Mouse (Mus musculus): ENCODE measurements around the gene Tmem87b.

The Tmem87b gene

GRCm38 (mm10) chr2:128818956-128819643 is 1.2 kb downstream of the Tmem87b start:
- peak in 1 of 2 experiments; percentile 11 for DNase-seq

DNA sequence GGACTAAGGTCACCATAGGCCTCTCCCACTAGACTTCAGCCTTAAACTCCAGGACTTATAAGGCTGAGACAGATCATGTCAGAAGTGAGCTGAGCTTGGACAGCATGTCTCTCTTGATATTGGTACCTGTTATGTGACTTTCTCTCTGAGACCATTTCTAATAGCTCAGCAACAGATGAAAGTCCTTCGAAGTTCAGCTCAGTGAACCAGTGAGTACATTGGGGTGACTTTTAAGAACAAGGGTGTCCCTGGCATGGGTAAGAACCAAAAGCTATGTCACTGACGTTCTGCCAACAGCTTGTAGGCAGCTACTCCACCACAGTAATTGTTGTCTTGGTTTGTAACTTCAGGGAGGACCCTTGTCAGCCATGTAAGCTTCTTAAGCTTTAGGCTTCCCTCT is 2.7 kb downstream of the Tmem87b start:
- DNase-seq, result no peak

GRCm38 (mm10) chr2:128823893-128824292 is 6.0 kb downstream of the Tmem87b start:
- no peak for DNase-seq

DNA sequence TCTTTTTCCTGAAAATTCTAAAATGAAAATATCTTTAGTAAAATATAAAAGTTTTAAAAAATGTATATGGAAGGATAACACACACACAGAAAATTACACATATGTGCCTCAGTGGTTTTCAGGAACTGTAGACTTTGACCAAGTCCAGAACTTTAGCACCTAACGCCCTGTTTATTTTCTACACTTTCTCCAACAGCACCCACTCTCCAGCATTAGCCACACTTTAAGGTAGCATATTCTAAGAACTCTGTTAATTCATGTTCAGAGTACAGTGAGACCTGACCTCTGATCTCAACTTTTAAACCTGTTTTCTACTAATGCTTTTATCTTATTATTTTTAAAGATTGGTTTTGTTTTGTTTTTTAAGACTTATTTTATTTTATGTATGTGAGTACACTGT is 9.9 kb downstream of the Tmem87b start:
- no peak for DNase-seq

DNA sequence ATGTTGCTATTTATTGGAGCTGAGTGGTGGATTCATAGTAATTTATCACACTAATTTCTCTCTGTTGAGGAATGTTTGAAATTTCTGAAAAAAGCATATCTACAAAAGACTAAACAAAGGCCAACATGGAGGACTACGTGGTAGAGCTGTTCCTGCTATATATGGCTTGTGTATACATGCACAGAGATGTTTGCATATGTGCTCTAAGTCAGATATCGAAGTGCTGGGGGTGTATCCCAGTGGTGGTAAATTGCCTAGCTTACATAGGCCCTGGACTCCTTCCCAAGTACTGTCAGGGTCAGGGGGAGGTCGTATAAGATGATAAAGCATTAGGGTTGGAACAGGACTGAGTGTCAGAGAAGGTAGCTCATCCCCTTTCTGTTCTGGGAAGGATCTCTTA is 14.7 kb downstream of the Tmem87b start:
- DNase-seq, result no peak

DNA sequence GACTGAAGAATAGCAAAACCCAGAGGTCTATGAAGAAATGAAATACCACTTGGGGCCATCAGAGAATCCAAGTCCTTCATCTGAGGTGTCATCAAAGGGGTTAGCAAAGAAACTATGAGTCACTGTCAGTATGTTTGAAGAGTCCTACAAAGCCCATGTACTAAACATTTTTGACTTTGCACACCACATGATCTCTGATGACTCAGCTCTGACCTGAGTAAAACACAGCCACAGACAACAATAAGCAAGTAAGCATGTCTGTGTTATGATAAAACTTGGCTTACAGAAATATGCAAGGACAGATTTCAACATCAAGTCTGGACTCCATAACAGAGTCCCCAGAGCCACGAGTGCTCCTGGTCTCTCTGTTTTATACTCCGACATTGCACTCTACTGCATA is 15.1 kb downstream of the Tmem87b start:
- no peak for DNase-seq

GRCm38 (mm10) chr2:128833435-128833834 is 15.5 kb downstream of the Tmem87b start:
- DNase-seq, result no peak

GRCm38 (mm10) chr2:128837531-128837930 is 19.6 kb downstream of the Tmem87b start:
- no peak for DNase-seq

- no peak for DNase-seq
Observed at GRCm38 (mm10) chr2:128838611-128839010, 20.7 kb downstream of the Tmem87b start.

GRCm38 (mm10) chr2:128839501-128839900 is 21.6 kb downstream of the Tmem87b start:
- DNase-seq, result no peak

- DNase-seq, result no peak
Observed at GRCm38 (mm10) chr2:128842437-128842836, 24.5 kb downstream of the Tmem87b start.

DNA sequence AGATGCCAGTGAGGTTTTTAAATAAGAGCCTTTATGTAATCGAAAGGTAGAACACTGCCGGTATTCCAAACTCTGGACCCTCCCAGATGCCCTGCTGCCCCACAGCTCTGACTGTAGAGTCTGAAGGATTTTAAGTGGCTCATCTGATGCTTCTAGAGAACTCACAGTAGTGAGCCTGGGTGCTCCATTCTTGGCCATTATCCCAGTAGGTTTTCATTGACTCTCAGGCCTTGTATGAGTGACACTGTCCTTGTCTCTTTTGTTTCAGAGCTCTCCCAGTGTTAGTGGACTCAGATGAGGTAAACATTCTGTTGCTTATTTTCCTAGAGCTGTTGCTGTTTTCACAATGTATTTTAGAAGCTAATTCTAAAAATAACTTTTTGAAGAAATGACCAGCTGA is 32.1 kb downstream of the Tmem87b start:
- DNase-seq, result no peak

DNA sequence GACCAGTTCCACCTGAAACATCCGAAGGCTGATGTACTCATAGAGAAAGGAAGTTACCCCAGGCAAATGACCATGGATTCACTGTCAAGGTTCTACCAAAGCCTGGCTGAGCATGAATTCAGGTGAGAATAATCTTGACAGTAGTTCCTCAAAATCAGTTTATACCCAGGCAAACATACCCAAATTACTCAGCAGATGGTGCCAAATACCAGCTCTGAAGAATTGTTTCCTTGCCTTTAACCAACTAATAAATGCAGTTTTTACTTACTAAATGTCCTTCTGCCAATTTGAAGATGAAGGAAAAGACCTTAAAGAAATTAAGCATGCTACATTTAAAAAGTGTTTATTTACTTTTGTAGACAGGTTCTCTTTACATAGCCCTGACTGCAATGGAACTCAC is 38.8 kb downstream of the Tmem87b start:
- DNase-seq, result no peak

GRCm38 (mm10) chr2:128858962-128859361 is 41.0 kb downstream of the Tmem87b start:
- no peak for DNase-seq

DNA sequence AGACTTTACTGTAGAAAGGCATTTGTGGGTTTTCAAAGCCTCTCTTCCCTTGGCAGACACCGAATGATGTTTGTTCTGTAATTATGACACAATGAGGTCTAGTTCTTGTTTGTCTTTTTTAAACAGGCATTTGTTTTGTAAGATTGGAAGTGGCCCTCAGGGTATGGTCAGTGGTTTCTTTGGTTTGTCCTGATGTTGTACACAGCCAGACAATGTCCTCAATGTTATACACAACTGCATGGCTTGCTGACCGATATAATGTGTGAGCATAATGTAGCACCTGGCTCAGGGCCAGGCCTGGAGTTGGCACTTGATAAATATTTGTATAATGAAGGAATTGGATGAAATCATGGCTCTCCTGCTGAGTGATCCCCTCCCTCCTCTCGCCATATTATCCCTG is 41.9 kb downstream of the Tmem87b start:
- no peak for DNase-seq

DNA sequence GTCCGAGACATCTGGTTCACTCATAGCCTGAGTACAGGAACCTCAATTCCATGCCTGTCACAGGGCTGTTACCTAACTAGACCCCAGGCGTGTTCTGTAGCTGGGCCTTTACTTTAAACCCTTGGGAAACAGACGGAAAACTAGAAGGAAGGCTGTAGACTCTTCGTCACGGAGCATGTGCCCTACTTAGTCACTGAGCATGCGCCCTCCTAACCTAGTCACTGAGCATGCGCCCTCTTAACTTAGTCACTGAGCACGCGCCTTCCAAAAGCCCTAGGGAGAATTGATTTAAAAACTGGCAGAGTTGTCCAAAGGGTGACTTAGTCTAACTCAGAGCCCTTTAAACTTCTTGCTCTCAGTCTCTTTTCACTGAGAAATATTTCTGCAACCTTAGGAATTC is 44.7 kb downstream of the Tmem87b start, which contains the start of gene Fbln7:
TSS of gene Fbln7 (plus strand) at position 346 of the 400 bp plus-strand sequence.
- DNase-seq, result no peak

DNA sequence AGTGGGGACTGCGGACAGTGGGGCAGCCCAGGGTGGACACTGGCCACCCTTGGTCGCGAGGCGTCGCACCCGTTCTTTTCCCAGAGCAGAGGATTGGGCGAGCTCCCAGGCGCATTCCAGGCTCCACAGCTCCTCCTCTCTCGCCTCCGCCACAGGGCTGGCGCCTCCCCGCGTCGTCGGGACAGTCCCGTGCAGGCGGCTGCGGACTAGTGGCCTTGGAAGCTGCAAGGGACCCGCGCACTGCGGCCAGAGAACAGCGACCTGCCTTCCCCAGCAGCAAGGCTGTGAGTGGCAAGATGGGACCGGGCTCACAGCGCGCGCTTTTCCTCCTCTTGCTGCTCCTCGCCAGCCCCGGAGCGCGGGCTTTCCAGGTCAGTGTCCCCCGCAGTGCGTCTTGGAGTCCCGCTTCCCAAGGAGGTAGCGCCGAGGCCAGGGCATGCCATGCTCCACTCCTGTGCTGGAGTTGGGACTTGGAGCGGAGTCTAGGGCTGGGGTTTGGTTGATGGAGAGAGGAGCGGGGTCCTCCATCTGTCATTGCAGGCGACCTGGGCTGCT is 45.9 kb downstream of the Tmem87b start:
- peak; percentile 82 to 87 for DNase-seq

GRCm38 (mm10) chr2:128865061-128865460 is 47.1 kb downstream of the Tmem87b start:
- peak in 1 of 2 experiments; percentile 12 for DNase-seq

- peak in 1 of 2 experiments; percentile 10 for DNase-seq
Observed at GRCm38 (mm10) chr2:128871656-128872055, 53.7 kb downstream of the Tmem87b start.

DNA sequence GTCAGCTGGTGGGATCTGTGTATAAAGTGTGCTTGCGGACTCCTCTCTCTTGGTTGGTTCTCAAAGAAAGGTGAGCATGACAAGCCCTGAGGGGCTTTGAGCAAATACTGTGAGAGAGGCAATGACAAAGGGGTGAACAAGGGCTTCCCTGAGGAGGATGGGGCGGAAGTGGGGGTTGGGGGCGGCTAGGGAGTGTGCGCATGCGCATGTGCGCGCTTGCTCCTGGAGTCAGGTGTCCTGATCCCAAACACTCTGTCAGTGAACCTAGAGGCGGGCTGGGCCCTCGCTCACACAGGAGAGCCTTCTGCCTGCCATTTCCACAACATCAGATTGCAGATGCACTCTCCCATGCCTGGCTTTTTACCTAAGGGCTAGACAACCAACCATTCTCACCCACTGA is 54.3 kb downstream of the Tmem87b start:
- no peak for DNase-seq

- no peak for DNase-seq
Observed at GRCm38 (mm10) chr2:128875526-128875925, 57.6 kb downstream of the Tmem87b start.

DNA sequence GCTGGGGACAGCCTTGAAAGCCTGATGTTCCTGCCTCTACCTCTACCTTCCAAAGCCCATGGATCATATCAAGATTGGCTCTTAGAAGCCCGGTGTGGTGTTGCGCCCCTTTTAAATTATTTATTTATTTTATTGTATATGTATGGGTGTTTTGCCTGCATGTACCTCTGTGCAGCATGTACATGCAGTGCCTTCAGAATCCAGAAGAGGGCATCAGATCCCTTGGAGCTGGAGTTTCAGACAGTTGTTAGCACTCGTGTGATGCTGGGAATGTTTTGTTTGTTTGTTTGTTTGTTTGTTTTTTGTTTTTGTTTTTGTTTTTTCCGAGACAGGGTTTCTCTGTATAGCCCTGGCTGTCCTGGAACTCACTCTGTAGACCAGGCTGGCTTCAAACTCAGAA is 63.3 kb downstream of the Tmem87b start:
- DNase-seq, result peak in 1 of 2 experiments; percentile 17

DNA sequence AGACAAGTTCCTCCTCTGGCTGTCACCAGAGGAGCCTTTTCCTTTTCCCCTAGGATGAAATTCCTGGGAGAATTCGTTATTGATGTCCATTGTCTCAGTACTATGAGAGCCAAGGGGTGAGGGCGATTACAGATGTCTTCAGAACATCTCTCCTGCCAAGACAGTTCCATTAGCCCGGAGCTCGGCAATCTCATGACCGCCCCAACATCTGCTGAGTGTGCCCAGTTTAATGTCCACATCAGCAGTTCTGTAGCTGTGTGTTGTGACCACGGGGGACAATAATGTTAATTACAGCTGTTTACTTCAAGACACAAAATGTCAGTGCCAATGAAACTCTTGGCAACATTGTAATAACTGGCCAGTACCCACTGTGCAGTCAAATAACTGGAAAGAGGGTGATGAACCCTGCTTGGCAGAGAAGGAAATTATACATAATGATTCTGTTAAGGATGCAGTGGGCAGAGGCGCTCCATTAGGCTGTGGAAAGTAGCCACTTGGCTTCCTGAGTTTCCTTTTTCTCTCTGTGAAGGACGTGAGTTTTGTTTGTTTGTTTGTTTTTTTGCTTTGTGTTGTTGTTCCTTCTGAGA is 67.4 kb downstream of the Tmem87b start:
- no peak for DNase-seq

- peak; percentile 22 to 52 for DNase-seq
Observed at GRCm38 (mm10) chr2:128887866-128888550, 70.1 kb downstream of the Tmem87b start.

All from kidney, postnatal 4 days (tissue).